In genomic region chr9:13299190-13299589, GRCm38 (mm10) we compare ENCODE assay signal across 8 mouse cellular contexts. TPM values are rescaled to one million over a fixed set of nuclear protein-coding genes. Genes with fewer than 3 reads are reported as not detected.
DNase-seq lines count a peak whose midpoint lies in the region; ATAC-seq and TF ChIP-seq lines count a peak whose summit lies in the region.

No protein-coding gene starts in this region.

- 79% methylated on average over 6 of the region's 6 CpGs for WGBS in hindbrain, embryonic 12.5 days
- 82% methylated on average over 6 of the region's 6 CpGs for WGBS in midbrain, embryonic 12.5 days

- peaks cover 13% of the 10 kb centered on the region for H3K4me1 ChIP-seq in embryonic fibroblast, embryonic 13.5 days (ENCODE audit: control insufficient read depth, insufficient read depth, low read length)
- peaks cover 65% of the 10 kb centered on the region for H3K4me1 ChIP-seq in hindbrain, embryonic 12.5 days
- peaks cover 66% of the 10 kb centered on the region for H3K4me1 ChIP-seq in midbrain, embryonic 12.5 days

- peak overlapping the region; percentile 79; the same call in 1 of the 2 replicates for H3K9ac ChIP-seq in hindbrain, embryonic 12.5 days
- H3K9ac ChIP-seq in midbrain, embryonic 12.5 days (replicated peaks), result 0 out of 2 replicates have a peak overlapping the region, but pooled peaks have one; percentile 40

- ATAC-seq in hindbrain, embryonic 12.5 days (ENCODE audit: low FRiP score), result no peak
- no peak for ATAC-seq in midbrain, embryonic 12.5 days (ENCODE audit: low FRiP score, low read depth)
- no peak for ATAC-seq in monocyte, adult 5-6 weeks (replicated peaks; ENCODE audit: insufficient number of reproducible peaks, low FRiP score, low TSS enrichment, poor library complexity, severe bottlenecking)

- DNase-seq in layer of hippocampus, adult 2 months (ENCODE audit: low spot score in 2 of 2), result no peak
- DNase-seq in layer of hippocampus, adult 9-10 months (ENCODE audit: low spot score), result no peak
- DNase-seq in thymus, postnatal 10 days (ENCODE audit: low spot score in 2 of 2), result no peak
- no peak for DNase-seq in gastrocnemius, adult 8-10 months (ENCODE audit: low spot score in 2 of 2)

- TF ChIP-seq POLR2A in embryonic fibroblast, embryonic 13.5 days (IDR thresholded peaks at IDR 0.05; ENCODE audit: low read depth, low read length), result peak; percentile 38; the same call in 1 of the 2 replicates

- H3K27ac ChIP-seq in layer of hippocampus, adult 2 months, result peak overlapping the region; percentile 86
- peak overlapping the region; percentile 65 for H3K27ac ChIP-seq in embryonic fibroblast, embryonic 13.5 days (ENCODE audit: insufficient read depth, low read length)
- H3K27ac ChIP-seq in hindbrain, embryonic 12.5 days, result no peak overlapping the region
- H3K27ac ChIP-seq in midbrain, embryonic 12.5 days (replicated peaks), result no peak overlapping the region

- H3K4me2 ChIP-seq in hindbrain, embryonic 12.5 days (replicated peaks), result peak overlapping the region; percentile 98
- peak overlapping the region; percentile 75 for H3K4me2 ChIP-seq in midbrain, embryonic 12.5 days (replicated peaks)

- no peak for TF ChIP-seq CTCF in layer of hippocampus, adult 2 months (conservative IDR thresholded peaks at IDR 0.05)
- no peak for TF ChIP-seq CTCF in embryonic fibroblast, embryonic 13.5 days (IDR thresholded peaks at IDR 0.05; ENCODE audit: borderline replicate concordance, insufficient read depth, low read length)

- H3K27me3 ChIP-seq in hindbrain, embryonic 12.5 days, result no peaks in the 10 kb centered on the region; the same call in 1 of the 2 replicates
- peaks cover 17% of the 10 kb centered on the region for H3K27me3 ChIP-seq in midbrain, embryonic 12.5 days

- H3K9me3 ChIP-seq in hindbrain, embryonic 12.5 days (replicated peaks), result no peaks in the 10 kb centered on the region
- H3K9me3 ChIP-seq in midbrain, embryonic 12.5 days, result no peaks in the 10 kb centered on the region

- no peaks in the 10 kb centered on the region for H3K36me3 ChIP-seq in hindbrain, embryonic 12.5 days
- no peaks in the 10 kb centered on the region for H3K36me3 ChIP-seq in midbrain, embryonic 12.5 days

- peak overlapping the region; percentile 78 for H3K4me3 ChIP-seq in layer of hippocampus, adult 2 months
- H3K4me3 ChIP-seq in embryonic fibroblast, embryonic 13.5 days (ENCODE audit: insufficient read depth, low read length), result peak overlapping the region; percentile 97
- H3K4me3 ChIP-seq in hindbrain, embryonic 12.5 days, result peak overlapping the region; percentile 57
- H3K4me3 ChIP-seq in midbrain, embryonic 12.5 days, result peak overlapping the region; percentile 55

RNA-seq across cellular contexts. Expression of gene Maml2, which starts 1.4 kb away (rescaled TPM):
- total RNA-seq in layer of hippocampus, adult 2 months (2021), result 10 to 100 TPM; 26.1 to 34.6 TPM
- 23.1 and 27.9 TPM in 2 replicates for polyA plus RNA-seq in embryonic fibroblast, embryonic 13.5 days (2011; ENCODE audit: insufficient read length, low read depth, missing spikeins)
- polyA plus RNA-seq in hindbrain, embryonic 12.5 days (2016; fragmentation: Nextera tagmentation; extraction: Ambion mirVana), result 13.6 and 14.1 TPM in 2 replicates
- 12.5 and 12.8 TPM in 2 replicates for polyA plus RNA-seq in midbrain, embryonic 12.5 days (2016; fragmentation: Nextera tagmentation; extraction: Ambion mirVana)
- 4.7 to 15.4 TPM (median 4.8 TPM) in 3 replicates for total RNA-seq in monocyte, adult 5-6 weeks (2017)
- 1 to 10 TPM; 1.5 to 3.0 (median 2.2) TPM for total RNA-seq in gastrocnemius, adult 8-10 months (2022)

RNA-seq across cellular contexts. Expression of gene Ccdc82, which starts 52.4 kb away (rescaled TPM):
- 10 to 100 TPM; 14.1 to 17.9 TPM for total RNA-seq in layer of hippocampus, adult 2 months (2021)
- 17.9 and 21.4 TPM in 2 replicates for polyA plus RNA-seq in embryonic fibroblast, embryonic 13.5 days (2011; ENCODE audit: insufficient read length, low read depth, missing spikeins)
- 13.6 and 14.9 TPM in 2 replicates for polyA plus RNA-seq in hindbrain, embryonic 12.5 days (2016; fragmentation: Nextera tagmentation; extraction: Ambion mirVana)
- polyA plus RNA-seq in midbrain, embryonic 12.5 days (2016; fragmentation: Nextera tagmentation; extraction: Ambion mirVana), result 15.8 and 16.9 TPM in 2 replicates
- total RNA-seq in monocyte, adult 5-6 weeks (2017), result 70.7 to 106 TPM (median 94.0 TPM) in 3 replicates
- 1 to 10 TPM; 3.2 to 4.8 (median 4.5) TPM for total RNA-seq in gastrocnemius, adult 8-10 months (2022)

RNA-seq across cellular contexts. Expression of gene Jrkl, which starts 53.6 kb away (rescaled TPM):
- total RNA-seq in layer of hippocampus, adult 2 months (2021), result 1 to 10 TPM; 8.6 to 9.2 TPM
- 11.1 and 13.2 TPM in 2 replicates for polyA plus RNA-seq in embryonic fibroblast, embryonic 13.5 days (2011; ENCODE audit: insufficient read length, low read depth, missing spikeins)
- polyA plus RNA-seq in hindbrain, embryonic 12.5 days (2016; fragmentation: Nextera tagmentation; extraction: Ambion mirVana), result 13.9 and 15.5 TPM in 2 replicates
- 12.8 and 14.0 TPM in 2 replicates for polyA plus RNA-seq in midbrain, embryonic 12.5 days (2016; fragmentation: Nextera tagmentation; extraction: Ambion mirVana)
- total RNA-seq in monocyte, adult 5-6 weeks (2017), result 12.9 to 22.4 TPM (median 21.7 TPM) in 3 replicates
- 1 to 10 TPM; 2.5 to 3.2 (median 2.7) TPM for total RNA-seq in gastrocnemius, adult 8-10 months (2022)

Comparison
In these comparisons a context has a peak if more than half of its experiments do, and no peak if none do; other contexts are left out.
1. H3K27ac ChIP-seq: peak in layer of hippocampus, adult 2 months (single experiment) and embryonic fibroblast, embryonic 13.5 days (single experiment); none in hindbrain, embryonic 12.5 days (single experiment) and midbrain, embryonic 12.5 days (single experiment).
2. Peak in every context shown above with its lines, with median percentiles within 50 percentile points of each other: H3K4me3 ChIP-seq.